Mouse (Mus musculus): ENCODE results near the gene Thbs3. TPM values are rescaled to one million over a fixed set of nuclear protein-coding genes. Genes with fewer than 3 reads are reported as not detected.

Thbs3 gene
- total RNA-seq, 1 experiment from 2014 or later: not detected

- ATAC-seq (replicated peaks in 1 of 2; ENCODE audit: insufficient read depth in 1 of 2, low FRiP score in 2 of 2, low TSS enrichment in 1 of 2, low read depth in 1 of 2, poor library complexity in 2 of 2, severe bottlenecking in 2 of 2): peak; percentile 81 to 85
Measured at GRCm38 (mm10) chr3:89266439-89266893, 51.5 kb downstream of the Thbs3 start.

- no peak for ATAC-seq (replicated peaks in 1 of 2; ENCODE audit: insufficient read depth in 1 of 2, low FRiP score in 2 of 2, low TSS enrichment in 1 of 2, low read depth in 1 of 2, poor library complexity in 2 of 2, severe bottlenecking in 2 of 2)
Measured at GRCm38 (mm10) chr3:89268916-89269315, 53.9 kb downstream of the Thbs3 start.

GRCm38 (mm10) chr3:89270051-89270755 is 55.2 kb downstream of the Thbs3 start, which contains the start of gene Slc50a1:
TSS of gene Slc50a1 (minus strand) at chr3:89270570.
- peak; percentile 58 to 80 for ATAC-seq (replicated peaks in 1 of 2; ENCODE audit: insufficient read depth in 1 of 2, low FRiP score in 2 of 2, low TSS enrichment in 1 of 2, low read depth in 1 of 2, poor library complexity in 2 of 2, severe bottlenecking in 2 of 2)

- ATAC-seq (replicated peaks in 1 of 2; ENCODE audit: insufficient read depth in 1 of 2, low FRiP score in 2 of 2, low TSS enrichment in 1 of 2, low read depth in 1 of 2, poor library complexity in 2 of 2, severe bottlenecking in 2 of 2): no peak
Measured at GRCm38 (mm10) chr3:89270891-89271290, 55.9 kb downstream of the Thbs3 start.

- ATAC-seq (replicated peaks in 1 of 2; ENCODE audit: insufficient read depth in 1 of 2, low FRiP score in 2 of 2, low TSS enrichment in 1 of 2, low read depth in 1 of 2, poor library complexity in 2 of 2, severe bottlenecking in 2 of 2): no peak
Measured at GRCm38 (mm10) chr3:89271760-89272159, 56.8 kb downstream of the Thbs3 start.

- no peak for ATAC-seq (replicated peaks in 1 of 2; ENCODE audit: insufficient read depth in 1 of 2, low FRiP score in 2 of 2, low TSS enrichment in 1 of 2, low read depth in 1 of 2, poor library complexity in 2 of 2, severe bottlenecking in 2 of 2)
Measured at GRCm38 (mm10) chr3:89276061-89276460, 61.1 kb downstream of the Thbs3 start.

Other genes with a start within 250 kb of the Thbs3 start
- 8.4 and 15.2 TPM in 2 replicates for gene Rusc1, start 121.9 kb upstream of the Thbs3 start, total RNA-seq (2017)
- not detected in 2 replicates for gene Gm43738, start 114.1 kb upstream of the Thbs3 start, total RNA-seq (2017)
- gene Fdps, start 113.2 kb upstream of the Thbs3 start, total RNA-seq (2017): 78.9 and 98.4 TPM in 2 replicates
- gene Pklr, start 79.0 kb upstream of the Thbs3 start, total RNA-seq (2017): 1.9 and 15.5 TPM in 2 replicates
- gene Hcn3, start 55.0 kb upstream of the Thbs3 start, total RNA-seq (2017): 1.5 and 3.5 TPM in 2 replicates
- 73.3 and 87.2 TPM in 2 replicates for gene Clk2, start 50.4 kb upstream of the Thbs3 start, total RNA-seq (2017)
- gene Scamp3, start 37.7 kb upstream of the Thbs3 start, total RNA-seq (2017): 23.5 and 23.8 TPM in 2 replicates
- gene Fam189b, start 32.0 kb upstream of the Thbs3 start, total RNA-seq (2017): 7.3 and 8.0 TPM in 2 replicates
- 33.2 and 43.8 TPM in 2 replicates for gene Gba, start 12.3 kb upstream of the Thbs3 start, total RNA-seq (2017)
- gene Mtx1, start 11.9 kb downstream of the Thbs3 start, total RNA-seq (2017): 52.1 and 81.3 TPM in 2 replicates
- gene Muc1, start 13.9 kb downstream of the Thbs3 start, total RNA-seq (2017): 0.44 and 1.7 TPM in 2 replicates
- 108 and 186 TPM in 2 replicates for gene Krtcap2, start 30.8 kb downstream of the Thbs3 start, total RNA-seq (2017)
- 3.4 and 3.8 TPM in 2 replicates for gene Trim46, start 31.1 kb downstream of the Thbs3 start, total RNA-seq (2017)
- 65.6 and 96.1 TPM in 2 replicates for gene Dpm3, start 44.2 kb downstream of the Thbs3 start, total RNA-seq (2017)
- 96.6 and 133 TPM in 2 replicates for gene Slc50a1, start 55.4 kb downstream of the Thbs3 start, total RNA-seq (2017)
- 0.75 TPM in 1 of 2 replicates, not detected in the other for gene Efna1, start 66.0 kb downstream of the Thbs3 start, total RNA-seq (2017)
- not detected in 2 replicates for gene Efna3, start 107.8 kb downstream of the Thbs3 start, total RNA-seq (2017)
- gene Efna4, start 122.8 kb downstream of the Thbs3 start, total RNA-seq (2017): 0.99 and 3.4 TPM in 2 replicates
- gene Adam15, start 134.8 kb downstream of the Thbs3 start, total RNA-seq (2017): 28.9 and 30.9 TPM in 2 replicates
- not detected in 2 replicates for gene Dcst2, start 146.8 kb downstream of the Thbs3 start, total RNA-seq (2017)
- not detected in 2 replicates for gene Dcst1, start 150.1 kb downstream of the Thbs3 start, total RNA-seq (2017)
- gene Zbtb7b, start 179.6 kb downstream of the Thbs3 start, total RNA-seq (2017): 8.6 and 9.9 TPM in 2 replicates
- gene Lenep, start 187.6 kb downstream of the Thbs3 start, total RNA-seq (2017): 0.15 and 1.9 TPM in 2 replicates
- 12.9 and 18.2 TPM in 2 replicates for gene Flad1, start 196.7 kb downstream of the Thbs3 start, total RNA-seq (2017)
- 106 and 133 TPM in 2 replicates for gene Cks1b, start 203.2 kb downstream of the Thbs3 start, total RNA-seq (2017)
- 50.8 and 51.2 TPM in 2 replicates for gene Shc1, start 203.3 kb downstream of the Thbs3 start, total RNA-seq (2017)
- gene Pygo2, start 215.0 kb downstream of the Thbs3 start, total RNA-seq (2017): 11.8 and 14.3 TPM in 2 replicates
- gene Pbxip1, start 221.5 kb downstream of the Thbs3 start, total RNA-seq (2017): 26.7 and 28.4 TPM in 2 replicates
- gene Pmvk, start 239.4 kb downstream of the Thbs3 start, total RNA-seq (2017): 21.4 and 21.6 TPM in 2 replicates

All from hematopoietic stem cell, adult 5-6 weeks (primary cell).